Mouse (Mus musculus): ENCODE data around the gene Pcdh15.

GRCm38 (mm10) chr10:74147966-74148365 lies 1048.8 kb downstream of the Pcdh15 start:
- TF ChIP-seq GATA1 (IDR thresholded peaks at IDR 0.05; ENCODE audit: low read length) (no peak), TAL1 (IDR thresholded peaks at IDR 0.05; ENCODE audit: low read length) (no peak)
